Mouse (Mus musculus): ENCODE measurements around the gene Nrarp. TPM values are rescaled to one million over a fixed set of nuclear protein-coding genes. Genes with fewer than 3 reads are reported as not detected.

The Nrarp gene
- total RNA-seq, 2 experiments from 2014 or later, result 23.9 to 25.1 TPM

- intact Hi-C loops (cut with DNase I), result no loop called here
These were observed 6.7 kb upstream of the Nrarp start for GRCm38 (mm10) chr2:25173821-25174220.

DNA sequence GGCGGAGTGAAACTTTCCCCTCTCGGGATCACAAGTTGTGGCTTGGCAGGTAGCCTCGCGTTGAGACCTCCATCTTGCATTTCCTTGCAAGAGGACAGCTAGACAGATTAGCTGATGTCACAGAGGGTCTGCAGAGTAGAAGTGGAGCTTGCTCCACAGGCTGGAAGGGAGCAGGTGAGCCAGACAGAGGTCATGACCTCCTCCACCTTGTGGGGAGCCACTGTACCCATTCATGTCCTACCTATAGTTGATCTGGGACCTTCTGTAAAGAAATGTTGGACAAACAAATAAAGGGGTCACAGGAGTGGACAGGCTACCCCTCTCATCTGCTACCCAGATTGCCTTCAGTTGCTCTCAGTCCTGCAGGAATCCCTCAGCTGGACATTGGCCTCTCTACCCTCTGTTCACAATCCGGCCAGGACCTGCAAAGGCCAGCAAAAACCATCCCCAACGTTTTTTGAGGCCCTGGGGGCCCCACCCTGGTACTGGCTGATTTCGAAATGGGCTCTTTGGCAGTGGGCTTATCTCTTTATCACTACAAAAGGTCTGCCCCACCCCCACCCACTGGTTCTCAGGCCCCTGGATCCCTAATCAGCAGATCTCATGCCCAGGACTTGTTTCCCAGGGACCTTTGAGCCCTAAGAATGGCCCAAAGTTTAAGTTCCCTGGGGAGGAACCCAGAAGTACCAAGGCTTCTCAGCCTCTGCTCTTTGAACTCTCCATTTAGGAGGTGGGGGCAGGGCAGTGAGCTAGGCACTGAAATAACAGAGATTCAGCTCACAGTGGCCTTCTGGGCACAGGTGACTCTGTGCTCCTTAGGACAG lies 5.5 kb upstream of the Nrarp start:
- intact Hi-C loops (cut with DNase I), result no loop called here
- DNase-seq, result no peak

More at GRCm38 (mm10) chr2:25173821-25174220, 6.7 kb upstream of the Nrarp start:
- DNase-seq, result no peak

DNA sequence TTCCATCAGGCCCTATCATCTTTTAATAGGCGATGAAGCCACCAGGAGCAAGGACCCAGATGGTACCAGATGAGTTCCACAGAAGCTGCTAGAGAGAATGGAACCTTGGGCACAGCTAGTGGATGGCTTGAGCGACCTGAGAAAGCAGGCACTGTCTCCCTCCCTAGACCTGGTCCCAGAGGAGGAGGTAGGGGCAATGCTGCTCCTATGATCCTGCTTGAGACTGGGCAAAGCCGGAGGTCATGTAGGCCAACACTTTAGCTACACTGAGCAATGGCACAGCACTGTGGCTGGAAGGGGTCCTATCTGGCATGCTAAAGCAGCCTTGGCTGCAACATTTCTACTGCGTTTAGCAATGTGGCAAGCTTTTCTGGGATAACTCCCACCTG lies 4.9 kb upstream of the Nrarp start:
- DNase-seq, result no peak
- intact Hi-C loops (cut with DNase I), result no loop called here

GRCm38 (mm10) chr2:25176573-25176972 lies 4.0 kb upstream of the Nrarp start:
- peak; percentile 41 to 45 for DNase-seq
- intact Hi-C loops (cut with DNase I), result no loop called here

- intact Hi-C loops (cut with DNase I), result loop anchor here (1.0 kb wide), 1 partner anchor 14 kb away; no protein-coding TSS in a partner anchor
- DNase-seq, result peak in 1 of 2 experiments; percentile 26
These were observed 3.5 kb upstream of the Nrarp start for GRCm38 (mm10) chr2:25177076-25177475.

DNA sequence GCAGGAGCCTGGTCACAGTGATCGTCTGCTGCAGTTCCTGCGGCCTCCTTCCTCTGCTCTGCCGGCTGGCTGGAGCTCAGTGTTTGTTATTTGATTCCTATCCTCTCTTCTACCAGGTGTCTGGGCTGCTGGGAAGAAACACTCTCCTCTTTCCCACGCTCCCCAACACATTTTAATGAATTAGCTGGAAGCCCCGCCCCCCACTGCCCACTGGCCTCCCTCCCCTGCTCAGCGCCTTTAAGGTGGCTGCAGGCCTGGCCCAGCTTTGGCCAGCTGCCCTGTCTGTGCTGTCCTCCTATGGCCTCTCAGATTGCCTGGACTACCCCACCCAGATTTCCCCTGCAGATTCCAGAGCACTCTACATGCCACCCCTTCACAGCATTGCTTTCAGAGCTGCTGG lies 2.9 kb upstream of the Nrarp start:
- intact Hi-C loops (cut with DNase I), result loop anchor here (1.0 kb wide), 1 partner anchor 14 kb away; no protein-coding TSS in a partner anchor
- DNase-seq, result peak; percentile 53 to 59

- intact Hi-C loops (cut with DNase I), result no loop called here
- no peak for DNase-seq
These were observed 2.1 kb upstream of the Nrarp start for GRCm38 (mm10) chr2:25178285-25178972.

GRCm38 (mm10) chr2:25179566-25180217 lies 866 bp upstream of the Nrarp start:
- no peak for DNase-seq
- intact Hi-C loops (cut with DNase I), result loop anchor here (5.0 kb wide), 1 partner anchor 37 kb away; no protein-coding TSS in a partner anchor

DNA sequence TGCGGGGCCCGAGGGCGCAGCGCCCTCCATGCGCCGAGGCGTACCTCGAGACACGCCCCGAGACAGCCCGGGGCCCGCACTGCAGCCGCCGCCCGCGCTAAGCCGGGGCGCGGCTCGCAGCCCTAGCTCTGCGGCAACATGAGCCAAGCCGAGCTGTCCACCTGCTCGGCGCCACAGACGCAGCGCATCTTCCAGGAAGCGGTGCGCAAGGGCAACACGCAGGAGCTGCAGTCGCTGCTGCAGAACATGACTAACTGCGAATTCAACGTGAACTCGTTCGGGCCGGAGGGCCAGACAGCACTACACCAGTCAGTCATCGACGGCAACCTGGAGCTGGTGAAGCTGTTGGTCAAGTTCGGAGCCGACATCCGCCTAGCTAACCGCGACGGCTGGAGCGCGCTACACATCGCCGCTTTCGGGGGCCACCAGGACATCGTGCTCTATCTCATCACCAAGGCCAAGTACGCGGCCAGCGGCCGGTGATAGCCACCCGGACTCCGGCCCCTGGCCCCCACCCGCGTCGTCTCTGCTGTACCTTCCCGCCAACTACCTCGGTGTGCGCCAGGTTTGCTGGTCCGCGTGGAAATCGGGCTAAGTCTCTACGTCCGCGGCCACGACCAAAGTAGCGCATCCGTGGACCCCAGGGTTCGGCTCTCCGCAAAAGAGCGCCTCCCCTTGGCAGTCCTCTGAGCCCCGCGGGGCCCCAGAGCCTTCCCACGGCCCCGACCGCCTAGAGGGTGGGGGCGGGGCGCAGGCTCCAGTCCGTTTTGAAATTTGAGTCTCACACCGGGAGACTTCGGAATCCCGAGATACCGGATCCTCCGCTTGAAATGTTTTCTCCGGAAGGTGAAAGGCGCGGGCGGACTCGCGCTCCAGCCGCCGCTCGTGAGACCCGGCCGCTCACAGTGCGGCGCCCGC lies 674 bp downstream of the Nrarp start:
- DNase-seq, result peak; percentile 57 to 59
- intact Hi-C loops (cut with DNase I), result loop anchor here (1.0 to 5.0 kb wide), 2 partner anchors 18 to 39 kb away; no protein-coding TSS in a partner anchor

GRCm38 (mm10) chr2:25181891-25182397 lies 1.4 kb downstream of the Nrarp start:
- intact Hi-C loops (cut with DNase I), result loop anchor here (1.0 to 5.0 kb wide), 2 partner anchors 19 to 40 kb away; no protein-coding TSS in a partner anchor

GRCm38 (mm10) chr2:25182664-25183063 lies 2.1 kb downstream of the Nrarp start:
- intact Hi-C loops (cut with DNase I), result loop anchor here (5.0 kb wide), 1 partner anchor 40 kb away; no protein-coding TSS in a partner anchor
- DNase-seq, result no peak

More at GRCm38 (mm10) chr2:25181891-25182397, 1.4 kb downstream of the Nrarp start:
- DNase-seq, result peak in 1 of 2 experiments; percentile 37

- intact Hi-C loops (cut with DNase I), result loop anchor here (5.0 kb wide), 1 partner anchor 41 kb away; no protein-coding TSS in a partner anchor
- no peak for DNase-seq
These were observed 2.8 kb downstream of the Nrarp start for GRCm38 (mm10) chr2:25183336-25183735.

DNA sequence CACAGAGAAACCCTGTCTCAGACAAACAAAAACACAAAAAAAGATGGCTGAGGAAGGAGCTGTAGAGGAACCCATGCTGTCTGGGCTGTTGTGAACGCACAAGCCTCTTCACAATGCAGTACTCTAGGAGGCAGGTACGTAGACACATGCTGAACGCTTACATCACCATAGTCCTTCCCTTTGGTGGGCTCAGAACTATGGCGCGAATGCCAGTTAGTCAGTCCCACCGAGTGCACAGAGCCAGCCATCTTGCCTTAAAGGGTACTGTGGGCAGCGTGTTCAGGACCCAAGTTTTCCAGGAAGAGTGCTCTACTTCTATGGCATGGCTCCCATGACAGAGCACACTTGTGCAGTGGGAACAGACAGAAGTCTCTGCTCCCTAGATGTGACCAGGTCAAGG lies 3.9 kb downstream of the Nrarp start:
- intact Hi-C loops (cut with DNase I), result loop anchor here (5.0 kb wide), 1 partner anchor 42 kb away; no protein-coding TSS in a partner anchor
- DNase-seq, result no peak

DNA sequence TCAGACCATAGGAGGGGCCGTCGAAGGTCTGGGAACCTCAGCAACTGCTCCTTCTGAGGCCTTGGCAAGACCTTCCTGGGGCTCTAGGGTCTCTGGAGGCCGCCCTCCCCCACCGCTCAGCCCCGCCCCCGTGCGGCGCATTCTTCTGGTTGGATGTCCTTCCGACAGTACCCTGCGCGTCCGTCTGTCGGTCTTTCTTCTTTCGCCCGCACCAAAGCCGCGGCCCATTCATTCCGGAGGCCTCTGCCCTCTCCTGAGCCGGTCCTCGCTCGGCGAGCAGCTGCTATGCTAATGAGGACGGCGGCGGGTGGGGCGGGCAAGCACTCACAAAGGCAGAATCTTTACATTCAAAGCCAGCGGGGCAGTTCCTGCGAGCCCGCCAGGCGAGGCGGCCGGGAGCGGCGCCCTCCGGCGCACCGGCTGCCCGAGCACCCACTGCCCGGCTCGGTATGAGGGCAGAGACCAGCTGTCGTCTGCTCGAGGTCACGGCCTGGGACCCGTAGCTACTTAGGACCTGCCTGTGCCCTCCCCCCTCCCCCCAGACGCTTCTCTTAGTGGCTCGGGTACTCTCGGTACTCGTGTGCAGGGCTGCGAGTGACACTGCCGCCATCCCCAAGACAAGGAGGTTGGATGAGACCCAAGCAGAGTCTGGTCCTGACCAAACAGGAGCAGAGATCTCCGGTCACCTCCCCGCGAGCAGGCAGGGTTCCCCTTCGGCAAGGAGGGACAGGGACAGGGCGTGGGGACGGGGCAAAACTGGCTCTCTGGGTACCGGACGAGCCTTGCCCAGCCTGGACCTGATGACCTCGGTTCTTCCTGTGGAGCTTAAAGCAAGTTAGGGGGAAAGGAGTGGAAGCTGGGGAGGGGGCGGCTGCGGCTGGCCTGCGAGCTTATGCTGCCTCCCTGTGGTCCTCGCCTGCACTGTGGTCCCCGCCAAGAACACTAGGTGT lies 5.3 kb downstream of the Nrarp start:
- DNase-seq, result peak; percentile 59 to 64
- intact Hi-C loops (cut with DNase I), result loop anchor here (2.0 kb wide), 1 partner anchor 87 kb away; no protein-coding TSS in a partner anchor

GRCm38 (mm10) chr2:25186575-25186930 lies 6.0 kb downstream of the Nrarp start:
- DNase-seq, result no peak
- intact Hi-C loops (cut with DNase I), result loop anchor here (2.0 kb wide), 1 partner anchor 88 kb away; no protein-coding TSS in a partner anchor

DNA sequence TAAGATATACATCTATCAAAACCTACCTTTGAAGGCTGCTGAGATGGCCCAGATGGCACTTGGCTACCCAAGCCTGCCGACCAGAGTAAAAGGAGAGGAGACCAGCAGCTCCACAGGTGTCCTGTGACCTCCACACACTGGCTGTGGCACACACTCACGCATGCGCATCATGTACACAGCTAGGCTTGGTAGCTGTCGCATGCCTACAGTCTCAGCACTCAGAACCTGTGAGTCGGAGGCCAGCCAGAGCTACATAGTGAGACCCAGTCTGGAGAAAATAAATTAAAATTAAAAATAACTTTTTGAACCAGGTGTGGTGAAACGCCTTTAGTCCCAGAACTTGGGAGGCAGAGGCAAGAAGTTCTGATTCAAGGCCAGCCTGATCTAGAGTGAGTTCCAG lies 7.3 kb downstream of the Nrarp start:
- intact Hi-C loops (cut with DNase I), result loop anchor here (1.0 to 2.0 kb wide), 2 partner anchors 61 to 89 kb away; no protein-coding TSS in a partner anchor
- DNase-seq, result no peak

DNA sequence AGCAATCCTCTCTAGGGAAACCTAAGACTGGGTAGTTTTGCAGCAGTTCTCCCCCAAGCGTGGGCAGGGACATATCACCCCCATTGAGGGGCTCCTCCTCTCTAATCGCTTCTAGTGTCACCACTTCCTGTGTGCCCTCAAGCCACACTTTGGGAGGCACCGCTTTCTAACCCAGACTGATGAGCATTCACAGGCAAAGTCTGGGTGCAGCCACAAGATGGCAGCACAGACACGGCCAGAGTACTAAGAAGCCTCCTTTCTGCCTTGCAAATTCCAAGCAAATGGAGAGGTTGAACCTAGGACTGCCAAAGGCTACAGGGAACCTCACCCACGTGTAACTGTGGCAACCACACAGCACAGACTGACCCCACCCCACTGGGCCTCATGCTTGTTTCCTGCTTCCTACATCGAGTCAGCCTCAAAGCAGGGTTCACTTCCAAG lies 12.8 kb downstream of the Nrarp start:
- DNase-seq, result peak; percentile 87 to 89
- intact Hi-C loops (cut with DNase I), result loop anchor here (1.0 to 2.0 kb wide), 2 partner anchors 62 to 135 kb away; partner anchors contain the start of gene Tmem203

DNA sequence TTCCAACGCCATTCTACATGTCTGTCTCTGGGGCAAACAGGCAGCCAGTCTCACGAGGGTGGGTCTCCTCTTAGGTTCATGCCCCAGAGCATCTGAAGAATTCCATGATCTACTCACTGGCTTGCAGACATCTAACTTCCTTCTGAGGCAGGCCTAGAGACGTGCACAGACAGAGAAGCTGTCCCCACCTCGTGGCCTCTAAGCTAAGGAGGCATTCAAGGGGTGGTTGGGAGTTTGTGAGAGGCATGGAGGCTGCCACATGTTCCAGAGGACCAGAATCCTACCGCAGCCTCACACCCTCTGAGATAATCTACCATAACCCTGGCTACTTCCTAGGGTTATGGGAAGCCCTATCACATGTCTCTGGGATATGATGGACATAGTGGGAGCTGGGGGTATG lies 13.4 kb downstream of the Nrarp start:
- intact Hi-C loops (cut with DNase I), result loop anchor here (1.0 kb wide), 1 partner anchor 34 kb away; no protein-coding TSS in a partner anchor
- no peak for DNase-seq

All from heart, postnatal 10 days (tissue).